ENCODE assay signal across 9 mouse cellular contexts in genomic region chr15:97424375-97424774, GRCm38 (mm10).
DNase-seq lines count a peak whose midpoint lies in the region; ATAC-seq lines count a peak whose summit lies in the region.
"Had no signal": no experiment of that assay in that cellular context is flagged by ENCODE, and none has a peak within 500 bp of the region (broad histone marks: within the 10 kb centered on the region; RNA-seq: fewer than 3 reads in every experiment).

No protein-coding gene starts in this region.

- ATAC-seq in common myeloid progenitor, adult 5-6 weeks (replicated peaks; ENCODE audit: low read depth, poor library complexity, severe bottlenecking), result peak; percentile 78; the same call in 1 of the 2 replicates
- ATAC-seq in monocyte, adult 5-6 weeks (replicated peaks; ENCODE audit: insufficient number of reproducible peaks, low FRiP score, low TSS enrichment, poor library complexity, severe bottlenecking), result 0 out of 2 replicates have a peak, but pooled peaks have one; percentile 27
- ATAC-seq: midbrain, embryonic 16.5 days had no signal

- DNase-seq in spleen, adult 18-20 months, result peak; percentile 34 to 47
- DNase-seq in spleen, adult 12 weeks (ENCODE audit: low spot score), result no peak
- DNase-seq in urinary bladder, postnatal 25 days (ENCODE audit: low spot score), result no peak
- DNase-seq in right cerebral cortex, postnatal 4 days, result no peak
- DNase-seq in layer of hippocampus, adult 9-11 months, result no peak
- DNase-seq in retina, embryonic 14.5 days (ENCODE audit: low spot score), result no peak

Comparison
In these comparisons a context has a peak if more than half of its experiments do, and no peak if none do; other contexts are left out.
1. DNase-seq: peak in spleen, adult 18-20 months (2 of 2); none in spleen, adult 12 weeks (single experiment), urinary bladder, postnatal 25 days (single experiment), right cerebral cortex, postnatal 4 days (single experiment), layer of hippocampus, adult 9-11 months (single experiment) and retina, embryonic 14.5 days (single experiment).